Mouse (Mus musculus) brain, embryonic 18.5 days (tissue): ENCODE results near the gene Sumo2.
"Not testable (repeated sequence)": the region's sequence is repeated elsewhere in the genome, so short reads cannot be mapped to it uniquely, and the experiment has no call there.

Source experiments
- DNase-seq: peaks from one replicate; pipeline ENCODE4 v3.0.0-alpha.2; 2012; ENCODE audit warnings: low read depth, low spot score

Gene Sumo2

DNA sequence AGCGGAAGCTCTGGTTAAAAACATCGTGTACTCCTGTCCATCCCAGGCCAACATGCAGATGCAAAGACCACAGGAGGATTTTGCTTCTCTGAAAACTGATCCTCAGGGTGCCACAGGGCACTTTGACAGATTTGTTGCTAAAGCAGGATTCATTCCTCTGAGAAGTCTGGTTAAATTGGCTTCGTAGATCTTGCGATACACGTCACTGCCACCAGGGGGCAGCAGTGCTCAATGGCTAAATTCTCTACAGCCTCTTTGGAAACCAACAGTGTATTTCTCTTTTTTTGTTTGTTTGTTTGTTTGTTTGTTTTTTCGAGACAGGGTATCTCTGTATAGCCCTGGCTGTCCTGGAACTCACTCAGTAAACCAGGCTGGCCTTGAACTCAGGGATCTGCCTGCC, 52.4 kb downstream of the Sumo2 start:
- peak; percentile 28 for DNase-seq

DNA sequence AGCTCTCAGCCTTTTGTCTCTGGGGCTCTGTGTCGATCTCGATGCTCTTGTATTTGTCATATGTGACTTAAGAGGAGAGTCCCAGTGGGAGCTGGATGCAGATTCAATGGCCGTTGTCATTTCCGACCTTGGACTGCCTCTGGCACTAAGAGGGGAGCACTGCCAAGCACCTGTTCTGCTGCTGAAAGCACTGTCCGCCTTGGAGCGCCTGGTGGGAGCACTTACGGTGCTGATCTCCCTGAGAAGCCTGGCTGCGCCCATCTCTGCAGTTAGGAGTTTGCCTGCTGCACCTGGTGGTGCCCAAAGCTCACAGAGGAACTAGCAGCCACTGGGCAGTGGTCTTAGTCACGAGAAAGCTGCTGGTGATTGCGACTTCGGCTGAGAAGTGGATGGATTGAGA, 52.8 kb downstream of the Sumo2 start:
- no peak for DNase-seq

- DNase-seq, result no peak
Observed at GRCm38 (mm10) chr11:115481553-115482259, 54.4 kb downstream of the Sumo2 start.

DNA sequence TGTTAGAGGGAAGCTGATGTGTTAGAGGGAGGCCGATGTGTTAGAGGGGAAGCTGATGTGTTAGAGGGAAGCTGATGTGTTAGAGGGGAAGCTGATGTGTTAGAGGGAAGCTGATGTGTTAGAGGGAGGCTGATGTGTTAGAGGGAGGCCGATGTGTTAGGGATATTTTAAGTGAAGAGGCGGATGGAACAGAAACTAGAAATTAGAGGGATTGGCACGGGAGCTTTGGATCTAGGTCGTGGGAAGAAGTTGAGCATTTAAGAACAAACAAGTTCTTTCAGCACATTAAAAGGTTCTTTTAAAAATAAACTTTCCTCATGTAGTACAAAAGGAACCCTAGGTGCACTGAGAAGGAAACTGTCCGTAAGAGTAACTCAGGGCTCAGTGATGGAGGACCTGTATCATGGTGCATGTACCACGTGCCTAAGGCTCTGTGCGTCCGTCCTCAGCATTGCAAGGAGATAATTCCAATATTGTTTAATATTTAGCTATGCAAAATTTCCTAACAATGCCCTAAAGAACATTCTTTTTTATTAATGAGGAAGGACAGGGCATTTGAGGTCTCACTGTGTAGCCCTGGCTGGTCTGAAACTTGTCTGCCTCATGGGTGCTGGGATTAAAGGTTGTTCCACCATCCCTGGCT, 57.7 kb downstream of the Sumo2 start:
- no peak for DNase-seq

DNA sequence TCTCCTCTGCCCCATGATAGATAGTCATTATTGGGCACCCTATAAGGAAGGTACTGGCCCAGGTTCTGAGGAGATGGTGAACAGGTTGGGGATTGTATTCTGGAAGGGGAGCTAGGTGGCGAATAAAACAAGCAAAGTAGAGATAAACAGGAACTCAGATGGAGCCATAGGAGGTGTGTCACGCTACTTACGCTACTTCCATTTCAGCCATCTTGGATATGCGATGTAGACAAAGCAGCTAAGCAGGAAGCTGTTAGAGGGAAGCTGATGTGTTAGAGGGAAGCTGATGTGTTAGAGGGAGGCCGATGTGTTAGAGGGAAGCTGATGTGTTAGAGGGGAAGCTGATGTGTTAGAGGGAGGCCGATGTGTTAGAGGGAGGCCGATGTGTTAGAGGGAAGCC, 58.7 kb downstream of the Sumo2 start:
- DNase-seq, result not testable (repeated sequence)

DNA sequence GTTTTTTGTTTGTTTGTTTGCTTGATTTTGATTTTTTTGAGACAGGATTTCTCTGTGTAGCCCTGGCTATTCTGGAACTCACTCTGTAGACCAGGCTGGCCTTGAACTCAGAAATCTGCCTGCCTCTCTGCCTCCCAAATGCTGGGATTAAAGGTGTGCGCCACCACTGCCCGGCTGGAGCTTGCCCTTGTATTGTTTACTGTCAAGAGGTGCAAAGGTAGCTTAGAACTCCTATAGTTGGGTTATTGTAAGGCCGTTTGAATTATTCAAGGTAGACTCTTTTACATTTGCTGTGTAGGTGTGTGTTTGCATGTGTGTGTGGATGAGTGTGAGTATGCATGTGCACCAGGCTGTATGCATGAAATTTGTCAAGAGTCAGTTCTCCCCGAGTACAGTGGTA, 59.4 kb downstream of the Sumo2 start:
- not testable (repeated sequence) for DNase-seq

DNA sequence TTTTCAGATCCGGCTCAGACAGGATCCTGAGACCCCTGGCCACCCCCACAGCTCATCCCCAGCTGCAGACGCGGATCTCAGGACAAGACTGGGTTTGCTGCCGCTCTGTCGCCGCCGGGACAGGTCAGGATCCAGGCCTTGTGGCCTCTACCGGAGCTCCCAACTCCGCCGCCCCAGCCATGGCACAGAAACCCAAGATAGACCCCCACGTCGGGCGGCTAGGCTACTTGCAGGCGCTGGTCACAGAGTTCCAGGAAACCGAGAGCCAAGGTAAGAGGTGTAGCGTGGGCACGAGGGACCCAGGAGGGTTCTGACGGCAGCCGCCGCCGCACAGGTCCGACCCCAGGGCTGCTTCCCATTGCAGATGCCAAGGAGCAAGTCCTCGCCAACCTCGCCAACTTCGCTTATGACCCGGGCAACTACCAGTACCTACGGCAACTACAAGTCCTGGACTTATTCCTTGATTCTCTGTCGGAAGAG, 60.3 kb downstream of the Sumo2 start:
- DNase-seq, result no peak

DNA sequence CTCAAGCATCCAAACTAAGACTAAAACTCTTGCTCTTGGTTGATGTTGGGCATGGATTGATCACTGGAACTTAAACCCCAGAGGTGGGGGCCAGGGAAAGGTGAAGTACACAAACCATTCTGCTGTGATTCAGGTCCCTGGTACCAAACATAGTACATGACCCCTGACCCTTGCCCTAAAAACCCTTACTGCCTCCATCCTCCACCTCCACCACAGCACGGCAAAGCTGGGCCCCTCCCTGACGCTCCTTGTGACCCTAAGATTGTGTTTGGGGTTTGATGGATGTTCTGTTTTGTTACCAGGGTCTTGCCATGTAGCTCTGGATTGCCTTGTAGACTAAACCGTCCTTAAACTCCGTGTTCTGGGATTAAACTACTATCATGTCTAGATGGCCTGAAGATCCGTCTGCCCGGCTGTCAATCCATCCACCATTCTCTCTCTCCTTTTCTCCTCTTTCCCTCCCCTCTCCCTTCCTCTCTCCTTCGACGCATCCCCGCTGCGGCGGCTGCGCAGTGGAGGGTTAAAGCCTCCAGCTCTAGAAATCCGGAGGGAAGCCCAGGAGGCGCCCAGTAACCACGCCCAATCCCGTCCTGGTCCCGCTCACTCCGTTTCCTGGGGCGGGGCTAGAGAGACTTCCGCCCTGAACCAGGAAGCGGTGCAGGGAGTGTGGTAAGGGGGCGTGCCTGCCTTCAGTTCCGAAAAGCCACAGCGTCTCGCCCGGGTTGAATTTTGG, 60.9 kb downstream of the Sumo2 start, which contains the start of gene Armc7:
Armc7 (plus strand) TSS at position 643 of the 733 bp plus-strand sequence.
- peak; percentile 88 for DNase-seq

GRCm38 (mm10) chr11:115473626-115474275, 62.3 kb downstream of the Sumo2 start:
- peak; percentile 80 for DNase-seq
